Mouse (Mus musculus) C2C12 (cell line): ENCODE measurements around the gene Acbd5. TPM values are rescaled to one million over a fixed set of nuclear protein-coding genes. Genes with fewer than 3 reads are reported as not detected.

Source experiments
- H3K27me3 ChIP-seq: one replicate; pipeline ENCODE4 v1.6.1; 2011; ENCODE audit not compliant: control insufficient read depth, insufficient read depth, insufficient read length
- H3K36me3 ChIP-seq: one replicate; pipeline ENCODE4 v1.6.1; 2011; ENCODE audit not compliant: control insufficient read depth, insufficient read depth
- H3K4me3 ChIP-seq: one replicate; pipeline ENCODE4 v1.5.1; 2011; ENCODE audit warnings: mild to moderate bottlenecking, control low read depth; ENCODE audit not compliant: poor library complexity, insufficient read depth, severe bottlenecking
- H3K79me2 ChIP-seq: one replicate; pipeline ENCODE4 v1.6.1; 2011; ENCODE audit not compliant: control insufficient read depth, insufficient read depth
- H3K79me3 ChIP-seq: one replicate; pipeline ENCODE4 v1.6.1; 2011; ENCODE audit warnings: low read depth, control low read depth
- H3ac ChIP-seq: one replicate; pipeline ENCODE3; 2011; ENCODE audit warnings: low read depth; ENCODE audit not compliant: control insufficient read depth, insufficient read length
- CEBPB ChIP-seq: IDR thresholded peaks from one replicate; pipeline ENCODE4 v1.6.1; 2011; ENCODE audit warnings: low read depth, mild to moderate bottlenecking, control low read depth, moderate library complexity
- CTCF ChIP-seq: IDR thresholded peaks from one replicate; pipeline ENCODE4 v1.5.1; 2011; ENCODE audit not compliant: control insufficient read depth, insufficient read depth, insufficient read length
- FOSL1 ChIP-seq: IDR thresholded peaks from one replicate; pipeline ENCODE4 v1.8.0; 2011; ENCODE audit warnings: mild to moderate bottlenecking, low read length; ENCODE audit not compliant: poor library complexity, insufficient read depth, severe bottlenecking
- MAX ChIP-seq: IDR thresholded peaks from one replicate; pipeline ENCODE4 v1.6.1; 2011; ENCODE audit warnings: mild to moderate bottlenecking, control low read depth
- MYOD1 ChIP-seq: IDR thresholded peaks from one replicate; pipeline ENCODE4 v1.6.1; 2011; ENCODE audit warnings: low read depth; ENCODE audit not compliant: control insufficient read depth, insufficient read length
- MYOG ChIP-seq: IDR thresholded peaks from one replicate; pipeline ENCODE4 v1.6.1; 2011; ENCODE audit not compliant: control insufficient read depth, insufficient read length; ENCODE audit errors: extremely low read depth
- USF1 ChIP-seq: IDR thresholded peaks from one replicate; pipeline ENCODE4 v1.6.1; 2011; ENCODE audit warnings: low read depth, mild to moderate bottlenecking, control low read depth, moderate library complexity
- polyA plus RNA-seq: library from polyadenylated mRNA; unstranded; fragments of >200 nt; fragmentation: generic; extraction: Trizol; gene quantifications from one replicate; pipeline ENCODE4 v1.2.1, GENCODE M21; 2012; ENCODE audit warnings: missing spikeins

Gene Acbd5
- polyA plus RNA-seq, 1 experiment, result 4.2 TPM

DNA sequence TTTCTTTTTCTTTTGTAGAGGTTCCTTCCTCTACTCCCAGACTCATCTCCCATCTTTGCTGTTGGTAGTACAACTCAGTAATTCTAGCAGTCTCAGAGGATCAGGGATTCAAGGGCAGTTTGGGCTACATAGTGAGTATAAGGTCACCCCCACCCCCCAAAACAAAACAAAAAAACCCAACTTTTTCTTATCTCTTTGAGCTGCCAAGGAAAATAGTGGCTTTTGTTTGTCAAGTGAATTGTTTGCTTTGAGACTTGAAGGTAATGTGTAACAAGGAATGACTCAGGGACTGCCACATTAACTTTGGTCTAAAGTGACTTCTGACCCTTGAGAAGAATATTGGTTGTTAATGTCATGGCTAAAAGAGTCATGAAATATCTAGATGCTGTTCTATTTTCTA is 7.9 kb downstream of the Acbd5 start:
- Histone ChIP-seq H3K27me3 (no peaks in the 10 kb centered on the region), H3K79me3 (peaks cover 1% of the 10 kb centered on the region), H3K79me2 (peaks cover 9% of the 10 kb centered on the region), H3ac (no peak overlapping the region), H3K36me3 (peaks cover 33% of the 10 kb centered on the region), H3K4me3 (no peak overlapping the region)
- TF ChIP-seq MYOG (no peak), MYOD1 (no peak), MAX (no peak), CTCF (no peak), CEBPB (no peak), FOSL1 (no peak), USF1 (no peak)

DNA sequence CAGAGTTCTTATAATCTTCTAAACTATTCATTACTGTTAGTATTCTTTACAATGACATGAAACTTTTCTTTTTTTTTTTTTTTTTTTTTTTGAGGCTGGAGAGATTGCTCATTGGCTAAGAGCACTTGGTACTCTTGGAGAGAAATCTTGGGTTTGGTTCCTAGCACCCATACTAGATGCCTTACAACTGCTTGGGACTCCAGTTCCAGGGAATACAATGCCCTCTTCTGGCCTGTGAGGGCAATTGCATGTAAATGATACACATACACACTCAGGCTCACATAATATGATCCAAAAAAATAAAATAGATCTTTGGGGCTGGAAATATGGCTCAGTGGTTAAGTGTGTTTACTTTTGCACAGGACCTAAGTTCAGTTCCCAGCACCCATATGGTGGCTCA is 8.8 kb downstream of the Acbd5 start:
- no peaks in the 10 kb centered on the region for H3K27me3 ChIP-seq
- H3K4me3 ChIP-seq, result no peak overlapping the region
- H3K79me2 ChIP-seq, result peaks cover 5% of the 10 kb centered on the region
- H3K36me3 ChIP-seq, result peaks cover 39% of the 10 kb centered on the region
- peaks cover 1% of the 10 kb centered on the region for H3K79me3 ChIP-seq
- TF ChIP-seq USF1, result no peak
- no peak for TF ChIP-seq CEBPB
- no peak for TF ChIP-seq FOSL1
- TF ChIP-seq MAX, result no peak
- TF ChIP-seq MYOG, result no peak
- TF ChIP-seq CTCF, result no peak
- TF ChIP-seq MYOD1, result no peak
- H3ac ChIP-seq, result no peak overlapping the region

DNA sequence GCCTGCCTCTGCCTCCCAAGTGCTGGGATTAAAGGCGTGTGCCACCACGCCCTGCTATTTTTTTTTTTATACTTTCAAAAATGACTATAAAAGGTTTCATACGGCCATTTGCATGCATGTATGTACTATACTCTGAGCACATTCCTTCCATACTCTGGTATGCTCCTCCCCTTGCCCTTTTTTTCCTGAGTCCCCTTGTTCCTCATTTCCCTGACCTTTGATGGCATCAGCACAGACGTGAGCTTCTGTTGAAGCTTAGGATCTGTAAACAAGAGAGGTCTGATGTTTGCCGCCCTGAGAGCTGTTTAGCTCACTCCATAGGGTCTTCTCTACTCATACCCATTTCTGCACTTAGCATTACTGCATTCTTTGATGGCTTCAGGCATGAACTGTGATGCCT is 9.7 kb downstream of the Acbd5 start:
- Histone ChIP-seq H3K36me3 (peaks cover 39% of the 10 kb centered on the region), H3ac (no peak overlapping the region), H3K79me3 (peaks cover 1% of the 10 kb centered on the region), H3K27me3 (no peaks in the 10 kb centered on the region), H3K4me3 (no peak overlapping the region), H3K79me2 (peaks cover 5% of the 10 kb centered on the region)
- TF ChIP-seq CTCF (no peak), MYOD1 (no peak), FOSL1 (no peak), MAX (no peak), CEBPB (no peak), USF1 (no peak), MYOG (no peak)

DNA sequence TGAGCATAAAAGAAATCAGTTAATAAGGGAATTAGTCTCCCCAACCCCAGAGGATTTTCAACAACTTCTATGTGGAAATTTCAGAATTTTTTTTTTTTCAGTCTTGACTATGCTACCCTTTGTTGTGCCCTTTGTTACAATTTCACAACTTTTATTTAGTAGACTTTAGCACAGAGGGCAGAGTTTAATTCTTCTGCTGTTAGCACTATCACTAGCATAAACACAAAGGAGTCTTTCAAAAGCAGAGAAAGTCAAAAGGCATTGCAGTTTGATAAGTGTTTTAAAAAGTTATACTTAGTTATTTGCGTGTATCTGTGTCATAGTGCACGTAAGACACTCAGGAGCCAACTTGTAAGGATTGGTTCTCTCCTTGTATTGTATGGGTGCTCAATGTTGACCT is 10.6 kb downstream of the Acbd5 start:
- no peak overlapping the region for H3ac ChIP-seq
- H3K4me3 ChIP-seq, result no peak overlapping the region
- peaks cover 39% of the 10 kb centered on the region for H3K36me3 ChIP-seq
- peaks cover 1% of the 10 kb centered on the region for H3K79me3 ChIP-seq
- H3K79me2 ChIP-seq, result peaks cover under 1% of the 10 kb centered on the region
- TF ChIP-seq CEBPB (no peak), USF1 (no peak), FOSL1 (no peak), MYOD1 (no peak), MAX (no peak), CTCF (no peak), MYOG (no peak)
- H3K27me3 ChIP-seq, result no peaks in the 10 kb centered on the region

DNA sequence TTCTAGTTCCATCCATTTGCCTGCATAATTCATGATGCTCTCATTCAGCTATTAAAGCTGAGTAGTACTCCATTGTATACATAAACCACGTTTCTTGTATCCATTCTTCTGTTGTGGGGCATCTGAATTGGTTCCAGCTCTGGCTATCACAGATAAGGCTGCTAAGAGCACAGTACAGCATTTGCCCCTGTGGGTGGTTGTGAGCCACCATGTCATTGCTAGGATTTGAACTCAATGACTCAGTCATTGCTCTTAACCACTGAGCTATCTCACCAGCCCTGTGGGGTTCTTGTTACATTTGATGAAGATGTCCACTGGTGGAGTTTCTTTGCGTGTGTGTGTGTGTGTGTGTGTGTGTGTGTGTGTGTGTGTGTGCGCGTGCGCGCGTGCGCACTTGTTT is 16.6 kb downstream of the Acbd5 start:
- peaks cover 50% of the 10 kb centered on the region for H3K36me3 ChIP-seq

DNA sequence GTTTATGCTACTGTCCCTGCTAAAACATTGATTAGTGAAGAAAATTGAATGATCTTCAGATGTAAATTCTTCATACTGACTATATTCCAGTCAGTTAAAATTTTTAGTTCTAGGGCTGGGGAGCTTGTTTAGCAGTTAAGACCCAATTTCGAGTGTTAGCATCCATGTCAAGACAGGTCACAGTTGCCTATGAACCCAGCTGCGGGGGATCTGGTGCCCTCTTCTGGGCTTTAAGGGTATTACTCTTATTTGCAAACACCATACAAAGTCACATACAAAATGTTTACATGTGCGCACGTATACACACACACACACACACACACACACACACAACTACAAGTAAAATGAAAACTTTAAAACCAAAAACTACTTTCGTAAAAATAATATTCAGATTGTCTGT is 24.2 kb downstream of the Acbd5 start:
- H3K27me3 ChIP-seq, result no peaks in the 10 kb centered on the region
- H3K79me3 ChIP-seq, result no peaks in the 10 kb centered on the region
- H3ac ChIP-seq, result no peak overlapping the region
- no peak for TF ChIP-seq FOSL1
- TF ChIP-seq CEBPB, result no peak
- TF ChIP-seq MYOD1, result no peak
- TF ChIP-seq MYOG, result no peak
- TF ChIP-seq MAX, result no peak
- TF ChIP-seq USF1, result no peak
- H3K36me3 ChIP-seq, result peaks cover 45% of the 10 kb centered on the region
- no peaks in the 10 kb centered on the region for H3K79me2 ChIP-seq
- no peak overlapping the region for H3K4me3 ChIP-seq

More for the DNA sequence above, 16.6 kb downstream of the Acbd5 start:
- Histone ChIP-seq H3K4me3 (no peak overlapping the region), H3ac (no peak overlapping the region), H3K79me2 (no peaks in the 10 kb centered on the region), H3K27me3 (no peaks in the 10 kb centered on the region), H3K79me3 (no peaks in the 10 kb centered on the region)
- TF ChIP-seq FOSL1, result no peak
- no peak for TF ChIP-seq USF1
- no peak for TF ChIP-seq CTCF
- TF ChIP-seq CEBPB, result no peak
- TF ChIP-seq MAX, result no peak
- no peak for TF ChIP-seq MYOD1
- TF ChIP-seq MYOG, result no peak
